Mouse (Mus musculus) heart, embryonic 11.5 days (tissue): ENCODE data around the gene Sar1a. TPM values are rescaled to one million over a fixed set of nuclear protein-coding genes. Genes with fewer than 3 reads are reported as not detected.

ENCODE experiments used
- ATAC-seq: fragments of 200-750 bp; cut with Nextera tagmentation; replicated peaks from 2 replicates; pipeline ENCODE4 v1.8.0; 2017; ENCODE audit warnings: moderate library complexity; ENCODE audit not compliant: insufficient number of reproducible peaks, low FRiP score, low TSS enrichment
- H3K27ac ChIP-seq: fragments of 300-500 bp; sonication (generic); 2 replicates; pipeline ENCODE4 v1.5.1; 2014; ENCODE audit warnings: mild to moderate bottlenecking, low read depth, low read length
- H3K27me3 ChIP-seq: fragments of 300-500 bp; sonication (generic); 2 replicates; pipeline ENCODE4 v1.6.1; 2014; ENCODE audit warnings: mild to moderate bottlenecking, low read length, mixed read lengths; ENCODE audit not compliant: control insufficient read depth, insufficient read depth
- H3K36me3 ChIP-seq: fragments of 300-500 bp; sonication (generic); 2 replicates; pipeline ENCODE4 v1.6.1; 2014; ENCODE audit warnings: mild to moderate bottlenecking, low read length, moderate library complexity, mixed read lengths; ENCODE audit not compliant: control insufficient read depth, insufficient read depth
- H3K4me1 ChIP-seq: fragments of 300-500 bp; sonication (generic); 2 replicates; pipeline ENCODE4 v1.6.1; 2014; ENCODE audit warnings: low read length; ENCODE audit not compliant: control insufficient read depth, insufficient read depth
- H3K4me2 ChIP-seq: fragments of 300-500 bp; sonication (generic); 2 replicates; pipeline ENCODE4 v1.6.1; 2014; ENCODE audit warnings: mild to moderate bottlenecking, moderate library complexity
- H3K4me3 ChIP-seq: fragments of 300-500 bp; sonication (generic); 2 replicates; pipeline ENCODE4 v1.5.1; 2014; ENCODE audit warnings: low read depth, low read length
- H3K9ac ChIP-seq: fragments of 300-500 bp; sonication (generic); 2 replicates; pipeline ENCODE4 v1.6.1; 2014; ENCODE audit warnings: mild to moderate bottlenecking, low read depth, low read length, moderate library complexity
- H3K9me3 ChIP-seq: fragments of 300-500 bp; sonication (generic); replicated peaks from 2 replicates; pipeline ENCODE4 v1.6.1; 2016; ENCODE audit warnings: low read length; ENCODE audit not compliant: control insufficient read depth
- WGBS: fragments of 180-500 bp; shearing (Covaris S2); extraction: QIAGEN DNeasy Blood & Tissue Kit; methylation state at CpG from one replicate; pipeline ENCODE4 v1.1.7; 2014; ENCODE audit not compliant: insufficient replicate concordance; 5-methylcytosine and 5-hydroxymethylcytosine counted together
- polyA plus RNA-seq: library from polyadenylated mRNA; unstranded; fragments of >200 nt; fragmentation: Nextera tagmentation; extraction: Ambion mirVana; gene quantifications from 2 replicates; pipeline ENCODE4 v1.2.1, GENCODE M21; 2014

Gene Sar1a
- polyA plus RNA-seq, 1 experiment from 2014 or later: 182 TPM

DNA sequence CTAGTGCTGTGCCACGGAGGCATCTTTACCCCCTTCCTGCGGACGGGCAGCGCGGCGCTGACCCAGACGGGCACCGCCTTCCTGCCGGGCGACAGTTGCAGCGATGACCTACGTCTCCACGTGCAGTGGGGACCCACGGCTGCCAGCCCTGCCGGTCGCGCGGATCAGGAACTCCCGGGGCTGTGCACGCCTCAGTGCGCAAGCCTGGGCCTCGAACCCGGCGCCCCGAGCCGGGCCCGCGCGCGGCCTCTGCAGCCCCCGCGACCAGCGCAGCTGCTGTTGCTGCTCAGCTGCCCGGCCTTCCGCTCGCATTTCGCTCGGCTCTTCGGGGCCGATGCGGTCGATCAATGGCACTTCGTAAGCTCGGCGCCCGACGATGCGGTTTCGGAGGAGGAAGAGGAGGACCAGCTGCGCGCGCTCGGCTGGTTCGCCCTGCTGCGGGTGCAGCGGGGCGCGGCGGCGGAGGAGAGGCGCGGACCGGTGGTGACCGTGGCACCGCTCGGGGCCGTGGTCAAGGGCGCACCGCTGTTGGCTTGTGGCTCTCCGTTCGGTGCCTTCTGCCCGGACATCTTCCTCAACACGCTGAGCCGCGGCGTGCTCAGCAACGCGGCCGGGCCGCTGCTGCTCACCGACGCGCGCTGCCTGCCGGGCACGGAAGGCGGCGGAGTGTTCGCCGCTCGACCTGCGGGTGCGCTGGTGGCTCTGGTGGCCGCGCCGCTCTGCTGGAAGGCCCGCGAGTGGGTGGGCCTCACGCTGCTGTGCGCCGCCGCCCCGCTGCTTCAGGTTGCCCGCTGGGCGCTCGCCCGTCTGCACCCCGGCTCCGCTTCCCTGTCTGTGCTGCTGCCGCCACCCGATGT, 15.8 kb downstream of the Sar1a start:
- no peak overlapping the region for H3K27ac ChIP-seq

DNA sequence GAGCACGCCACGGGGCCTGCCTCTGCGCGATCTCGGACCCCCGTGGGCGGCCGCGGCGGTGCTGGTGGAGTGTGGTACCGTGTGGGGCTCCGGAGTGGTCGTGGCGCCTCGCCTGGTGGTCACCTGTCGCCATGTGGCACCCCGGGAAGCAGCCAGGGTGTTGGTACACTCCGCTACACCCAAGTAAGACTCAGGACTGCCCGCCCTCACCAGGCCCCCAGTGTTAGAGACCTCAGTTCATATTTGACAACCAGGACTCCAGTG, 16.4 kb downstream of the Sar1a start:
- peak overlapping the region; percentile 100 for H3K4me2 ChIP-seq
- H3K4me1 ChIP-seq: peaks cover 10% of the 10 kb centered on the region
- ATAC-seq: no peak
- H3K9me3 ChIP-seq: no peaks in the 10 kb centered on the region
- peak overlapping the region; percentile 86 for H3K9ac ChIP-seq
- H3K27ac ChIP-seq: no peak overlapping the region
- peak overlapping the region; percentile 97 for H3K4me3 ChIP-seq
- H3K36me3 ChIP-seq: peaks cover 13% of the 10 kb centered on the region
- WGBS: 9% methylated on average over 19 of the region's 19 CpGs
- H3K27me3 ChIP-seq: no peaks in the 10 kb centered on the region

More for the DNA sequence above, 15.8 kb downstream of the Sar1a start:
- Histone ChIP-seq H3K36me3 (peaks cover 16% of the 10 kb centered on the region), H3K4me2 (peak overlapping the region; percentile 100), H3K9ac (peak overlapping the region; percentile 86), H3K27me3 (no peaks in the 10 kb centered on the region), H3K4me3 (peak overlapping the region; percentile 97), H3K9me3 (no peaks in the 10 kb centered on the region), H3K4me1 (peaks cover 10% of the 10 kb centered on the region)
- WGBS: under 1% methylated on average over 95 of the region's 111 CpGs
- ATAC-seq: peak; percentile 46

DNA sequence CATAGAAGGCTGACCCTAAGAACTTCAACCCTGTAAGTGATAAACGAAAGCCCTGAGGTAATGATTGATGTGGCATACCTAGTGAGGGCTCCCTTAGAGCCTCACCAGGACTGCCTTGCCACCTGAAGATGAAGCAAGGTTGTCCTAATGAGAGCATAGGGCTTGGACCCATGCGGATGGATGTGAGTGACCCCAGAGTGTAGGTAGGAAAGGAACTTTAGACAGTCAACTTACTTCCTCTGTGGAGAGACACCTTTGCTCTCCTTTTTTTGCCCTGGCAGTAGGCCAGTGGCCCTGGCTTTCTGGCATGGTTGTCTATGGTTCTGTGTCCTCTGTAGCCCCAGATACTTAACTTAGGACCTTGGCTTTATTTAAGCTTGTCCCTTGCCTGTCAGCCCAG, 16.9 kb downstream of the Sar1a start:
- Histone ChIP-seq H3K9ac (no peak overlapping the region), H3K36me3 (peaks cover 12% of the 10 kb centered on the region), H3K4me2 (peak overlapping the region; percentile 100), H3K27ac (no peak overlapping the region), H3K27me3 (no peaks in the 10 kb centered on the region), H3K9me3 (no peaks in the 10 kb centered on the region), H3K4me3 (peak overlapping the region; percentile 97), H3K4me1 (peaks cover 10% of the 10 kb centered on the region)
- 90% methylated on average over 2 of the region's 2 CpGs for WGBS
- ATAC-seq: no peak

DNA sequence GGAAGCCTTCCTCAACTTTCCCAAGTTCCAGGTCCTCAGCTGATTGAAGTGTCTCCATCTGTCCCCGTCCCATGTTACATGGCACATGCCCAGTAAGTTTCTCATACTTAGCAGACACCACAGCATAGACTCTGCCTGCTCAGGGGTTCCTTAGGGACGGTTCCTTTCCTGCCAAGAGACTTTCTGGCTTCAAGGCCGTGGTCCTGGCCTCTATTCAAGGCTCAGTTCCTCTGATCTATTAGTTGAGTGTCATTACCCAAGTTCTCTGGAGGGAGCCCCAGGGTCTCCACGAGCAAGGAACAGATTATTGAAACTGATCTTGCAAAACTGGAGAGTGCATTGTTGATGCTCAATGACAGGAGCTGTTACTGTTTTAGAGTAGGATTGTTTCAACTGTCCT, 24.6 kb downstream of the Sar1a start:
- H3K9ac ChIP-seq: no peak overlapping the region
- no peaks in the 10 kb centered on the region for H3K27me3 ChIP-seq
- peaks cover 4% of the 10 kb centered on the region; the same call in 1 of the 2 replicates for H3K36me3 ChIP-seq
- H3K4me1 ChIP-seq: no peaks in the 10 kb centered on the region
- H3K4me3 ChIP-seq: no peak overlapping the region
- WGBS: 81% methylated on average over 4 of the region's 4 CpGs
- no peaks in the 10 kb centered on the region for H3K9me3 ChIP-seq
- ATAC-seq: no peak
- H3K4me2 ChIP-seq: no peak overlapping the region
- no peak overlapping the region for H3K27ac ChIP-seq

DNA sequence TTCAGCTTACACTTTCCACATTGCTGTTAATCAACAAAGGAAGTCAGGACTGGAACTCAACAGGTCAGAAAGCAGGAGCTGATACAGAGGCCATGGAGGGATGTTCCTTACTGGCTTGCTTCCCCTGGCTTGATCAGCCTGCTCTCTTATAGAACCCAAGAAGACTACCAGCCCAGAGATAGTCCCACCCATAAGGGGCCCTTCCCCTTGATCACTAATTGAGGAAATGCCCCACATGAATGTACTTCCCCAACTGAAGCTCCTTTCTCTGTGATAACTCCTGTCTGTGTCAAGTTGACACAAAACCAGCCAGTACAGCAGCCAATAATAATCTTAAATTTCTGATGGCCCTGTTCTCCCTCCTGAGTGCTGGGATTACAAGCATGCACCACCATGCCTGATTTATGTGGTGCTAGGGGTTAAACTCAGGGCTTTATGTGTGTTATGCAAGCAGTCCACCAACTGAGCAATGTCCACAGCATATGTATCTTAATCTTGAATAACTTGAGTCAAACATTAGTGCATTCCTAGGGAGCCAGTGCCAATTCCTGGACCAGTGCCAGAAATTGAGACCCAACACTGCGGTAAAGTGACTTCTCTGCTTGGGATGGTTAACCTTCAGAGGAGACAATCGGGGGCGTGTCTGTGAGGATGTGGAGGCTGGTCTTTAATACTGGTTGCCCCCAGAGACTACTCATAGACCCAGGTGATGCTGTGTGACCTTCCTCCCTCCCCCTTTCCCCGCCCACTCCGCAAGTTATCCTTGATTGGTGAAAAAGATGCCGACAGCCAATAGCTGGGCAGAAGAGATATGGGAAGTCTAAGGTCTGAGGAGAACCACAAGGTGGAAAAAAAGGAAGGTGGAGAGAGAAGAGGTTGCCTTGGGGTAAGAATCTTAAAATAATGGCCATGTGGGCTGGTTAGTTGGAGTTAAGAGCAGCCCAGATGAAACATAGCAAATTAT, 26.6 kb downstream of the Sar1a start:
- Histone ChIP-seq H3K36me3 (peaks cover 3% of the 10 kb centered on the region; the same call in 1 of the 2 replicates), H3K4me3 (no peak overlapping the region), H3K9ac (no peak overlapping the region), H3K9me3 (no peaks in the 10 kb centered on the region), H3K27ac (no peak overlapping the region), H3K27me3 (no peaks in the 10 kb centered on the region), H3K4me1 (no peaks in the 10 kb centered on the region), H3K4me2 (no peak overlapping the region)
- WGBS: 70% methylated on average over 6 of the region's 6 CpGs
- ATAC-seq: no peak

DNA sequence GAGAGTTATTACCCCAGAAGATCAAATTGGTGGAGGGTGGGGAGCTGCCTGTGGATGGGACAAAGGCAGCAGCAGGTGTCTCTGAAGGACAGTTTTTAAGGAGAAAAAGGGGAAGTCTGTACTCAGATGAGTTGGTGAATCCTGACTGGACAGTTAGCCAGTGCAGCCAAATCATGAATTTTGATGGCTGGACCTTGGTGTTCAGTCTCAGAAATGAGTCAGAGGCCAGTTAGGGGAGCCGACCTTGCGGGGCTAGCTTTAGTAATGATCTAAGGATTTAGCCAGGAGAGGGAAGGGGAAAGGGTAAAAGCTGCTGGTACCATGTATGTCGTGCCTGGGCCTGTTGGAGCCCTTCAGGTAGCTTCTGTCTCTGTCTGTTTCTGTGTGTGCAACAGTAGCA, 33.5 kb downstream of the Sar1a start:
- no peak overlapping the region for H3K9ac ChIP-seq
- no peaks in the 10 kb centered on the region; the same call in 1 of the 2 replicates for H3K27me3 ChIP-seq
- H3K27ac ChIP-seq: no peak overlapping the region
- WGBS: 70% methylated on average over 3 of the region's 3 CpGs
- H3K4me2 ChIP-seq: no peak overlapping the region
- H3K4me3 ChIP-seq: no peak overlapping the region
- no peak for ATAC-seq
- no peaks in the 10 kb centered on the region for H3K9me3 ChIP-seq
- peaks cover 6% of the 10 kb centered on the region; the same call in 1 of the 2 replicates for H3K4me1 ChIP-seq
- no peaks in the 10 kb centered on the region for H3K36me3 ChIP-seq

DNA sequence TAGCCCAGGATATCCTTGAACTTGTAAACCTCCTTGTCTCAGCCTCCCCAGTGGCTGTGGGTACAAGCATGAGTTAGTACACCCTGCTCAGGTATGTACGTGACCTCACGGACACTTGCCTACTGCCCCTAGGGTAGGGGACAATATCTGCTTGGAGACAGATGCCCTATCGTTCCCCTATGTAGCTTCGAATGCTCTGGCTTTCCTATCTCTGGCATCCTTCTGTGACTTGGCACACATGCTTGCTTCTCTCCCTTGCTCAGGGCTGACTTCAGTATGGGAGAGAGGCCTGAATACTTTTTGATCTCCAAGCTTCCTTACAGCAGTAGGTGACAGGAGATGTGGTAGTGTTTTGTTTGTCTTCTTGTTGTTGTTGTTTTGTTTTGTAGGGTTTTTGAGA, 34.0 kb downstream of the Sar1a start:
- Histone ChIP-seq H3K4me3 (no peak overlapping the region), H3K36me3 (no peaks in the 10 kb centered on the region), H3K27me3 (no peaks in the 10 kb centered on the region; the same call in 1 of the 2 replicates), H3K9me3 (no peaks in the 10 kb centered on the region), H3K27ac (no peak overlapping the region), H3K4me2 (no peak overlapping the region), H3K9ac (no peak overlapping the region), H3K4me1 (peaks cover 6% of the 10 kb centered on the region; the same call in 1 of the 2 replicates)
- ATAC-seq: no peak
- WGBS: 83% methylated on average over 4 of the region's 4 CpGs

DNA sequence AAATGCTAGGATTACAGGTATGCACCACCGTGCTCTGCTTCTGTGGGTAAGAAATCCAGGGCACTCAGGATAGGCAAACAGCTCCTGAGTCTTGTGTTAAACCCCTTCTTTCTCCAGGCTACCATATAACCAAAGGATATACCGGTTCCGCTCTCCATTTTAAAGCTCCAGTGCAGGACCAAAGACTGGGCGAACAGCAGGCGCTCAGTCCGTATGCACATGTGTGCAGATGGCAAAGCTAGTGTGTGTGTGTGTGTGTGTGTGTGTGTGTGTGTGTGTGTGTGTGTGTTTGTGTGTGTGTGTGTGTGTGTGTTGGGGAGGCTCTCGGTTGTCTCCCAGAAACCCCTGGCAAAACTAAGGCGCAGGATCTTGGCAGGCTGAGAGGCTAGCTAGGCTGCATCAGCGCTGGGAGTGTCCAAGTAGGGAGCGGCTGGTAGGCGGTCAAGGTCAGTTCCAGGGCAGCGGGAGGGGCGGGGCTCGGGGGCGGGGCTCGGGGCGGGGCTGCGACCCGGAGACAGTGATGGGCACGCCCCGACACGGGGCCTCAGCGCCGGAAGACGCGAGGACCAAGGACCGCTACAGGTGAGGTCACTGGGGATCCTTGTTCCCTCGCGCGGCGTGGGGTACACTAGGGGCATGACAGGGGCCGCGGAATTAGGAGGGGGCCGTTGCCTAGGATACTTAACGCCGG, 34.8 kb downstream of the Sar1a start, which contains the start of gene Aifm2:
Gene Aifm2 (plus strand): TSS at position 493 of the 691 bp plus-strand sequence.
- peaks cover 6% of the 10 kb centered on the region; the same call in 1 of the 2 replicates for H3K4me1 ChIP-seq
- peak; percentile 89 for ATAC-seq
- H3K27ac ChIP-seq: peak within 1 kb of the TSS; percentile 12; the same call in 1 of the 2 replicates
- H3K27me3 ChIP-seq: no peaks in the 10 kb centered on the region; the same call in 1 of the 2 replicates
- H3K4me3 ChIP-seq: peak within 1 kb of the TSS; percentile 67
- no peaks in the 10 kb centered on the region for H3K9me3 ChIP-seq
- no peaks in the 10 kb centered on the region for H3K36me3 ChIP-seq
- WGBS: 13% methylated on average over 34 of the region's 36 CpGs
- peak within 1 kb of the TSS; percentile 93 for H3K4me2 ChIP-seq
- H3K9ac ChIP-seq: peak within 1 kb of the TSS; percentile 75
